Mouse (Mus musculus) hematopoietic multipotent progenitor cell, adult 10-12 weeks (in vitro differentiated cells): ENCODE data around the gene Vmn2r88. TPM values are rescaled to one million over a fixed set of nuclear protein-coding genes. Genes with fewer than 3 reads are reported as not detected.

Experiments
- polyA plus RNA-seq: library from polyadenylated mRNA; stranded (reverse); fragments of >175 nt; gene quantifications from 2 replicates; pipeline ENCODE4 v1.2.3, GENCODE M21; 2012; ENCODE audit warnings: low replicate concordance

The Vmn2r88 gene
- not detected in 2 replicates for polyA plus RNA-seq

GRCm38 (mm10) chr14:51410520-51410919, at the start of gene Vmn2r88:
Vmn2r88 (plus strand) TSS chr14:51410820.

GRCm38 (mm10) chr14:51361456-51361855, 49.2 kb upstream of the Vmn2r88 start, which contains the start of gene Gm7247:
Gm7247 (plus strand) TSS chr14:51361756.

GRCm38 (mm10) chr14:51451557-51451956, 40.9 kb downstream of the Vmn2r88 start, which contains the start of gene Vmn2r89:
Vmn2r89 (plus strand) TSS chr14:51451857.

Other genes starting within 250 kb of the Vmn2r88 start
- not detected in 2 replicates for gene Rnase2b, start 248.6 kb upstream of the Vmn2r88 start, polyA plus RNA-seq
- gene Ang2, start 211.7 kb upstream of the Vmn2r88 start, polyA plus RNA-seq, result not detected in 2 replicates
- not detected in 2 replicates for gene Ear14, start 207.4 kb upstream of the Vmn2r88 start, polyA plus RNA-seq
- not detected in 2 replicates for gene Rnase2a, start 154.7 kb upstream of the Vmn2r88 start, polyA plus RNA-seq
- gene Gm7247, start 49.1 kb upstream of the Vmn2r88 start, polyA plus RNA-seq, result not detected in 2 replicates
- gene Vmn2r89, start 41.0 kb downstream of the Vmn2r88 start, polyA plus RNA-seq, result not detected in 2 replicates
- gene Gm5622, start 142.0 kb downstream of the Vmn2r88 start, polyA plus RNA-seq, result not detected in 2 replicates
- gene Gm17175, start 163.2 kb downstream of the Vmn2r88 start, polyA plus RNA-seq, result not detected in 2 replicates
- gene Gm17174, start 181.3 kb downstream of the Vmn2r88 start, polyA plus RNA-seq, result not detected in 2 replicates
- gene Gm17078, start 200.5 kb downstream of the Vmn2r88 start, polyA plus RNA-seq, result not detected in 2 replicates
- not detected in 2 replicates for gene Gm4181, start 224.8 kb downstream of the Vmn2r88 start, polyA plus RNA-seq